In the genomic region with DNA sequence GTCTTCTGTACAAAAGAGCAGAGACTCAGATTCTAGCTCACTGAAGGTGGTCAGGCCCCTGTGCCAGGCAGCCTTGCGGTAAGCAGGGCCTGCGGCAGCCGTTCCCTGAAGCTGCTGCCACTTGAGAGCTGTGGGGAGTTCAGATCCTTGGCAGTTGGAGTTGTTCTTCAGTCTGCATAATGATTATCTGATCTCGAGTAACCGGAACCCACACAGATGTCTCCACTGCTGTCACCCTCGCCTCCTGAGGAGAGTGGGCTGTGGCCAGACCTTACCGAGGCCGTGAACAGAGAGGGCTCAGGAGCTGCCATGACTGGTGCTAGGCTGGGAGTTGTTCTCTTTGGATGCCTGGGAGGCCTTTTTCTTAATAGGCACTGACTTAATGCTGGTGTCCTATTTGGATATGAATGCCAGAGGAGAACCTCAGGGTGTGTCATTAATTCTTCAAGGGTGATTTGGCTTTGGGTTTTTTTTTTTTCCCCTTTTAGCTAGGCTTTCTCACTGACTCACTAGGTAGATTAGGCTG, we compare ENCODE assay signal across 10 mouse cellular contexts. TPM values are rescaled to one million over a fixed set of nuclear protein-coding genes. Genes with fewer than 3 reads are reported as not detected.
DNase-seq lines count a peak whose midpoint lies in the region; ATAC-seq and TF ChIP-seq lines count a peak whose summit lies in the region.
"Had no signal": no experiment of that assay in that cellular context is flagged by ENCODE, and none has a peak within 500 bp of the region (broad histone marks: within the 10 kb centered on the region; RNA-seq: fewer than 3 reads in every experiment).

No protein-coding gene starts in this region.

- H3K4me2 ChIP-seq in heart, embryonic 16.5 days (ENCODE audit: low read depth, low read length), result peak overlapping the region; percentile 23

- H3K9ac ChIP-seq in heart, embryonic 16.5 days (ENCODE audit: low read length), result peak overlapping the region; percentile 31
- no peak overlapping the region for H3K9ac ChIP-seq in ES-Bruce4 (ENCODE audit: low read depth, poor library complexity, severe bottlenecking)

- H3K9me3 ChIP-seq in heart, embryonic 16.5 days (replicated peaks; ENCODE audit: control insufficient read depth, low read length), result no peaks in the 10 kb centered on the region
- H3K9me3 ChIP-seq in ES-Bruce4 (replicated peaks; ENCODE audit: control insufficient read depth, insufficient read depth, low read length, poor library complexity, severe bottlenecking), result no peaks in the 10 kb centered on the region

- TF ChIP-seq CTCF in ES-Bruce4 (IDR thresholded peaks at IDR 0.05; ENCODE audit: low read depth, low read length), result no peak

- no peak for ATAC-seq in heart, embryonic 16.5 days (replicated peaks; ENCODE audit: extremely low read depth, insufficient read depth, low FRiP score)
- peak; percentile 72 for ATAC-seq in common myeloid progenitor, adult 5-6 weeks (replicated peaks; ENCODE audit: low read depth, poor library complexity, severe bottlenecking)
- peak; percentile 49; the same call in 1 of the 2 replicates for ATAC-seq in megakaryocyte, adult 5-6 weeks (ENCODE audit: poor library complexity, severe bottlenecking)

- no peak for TF ChIP-seq EP300 in ES-Bruce4 (IDR thresholded peaks at IDR 0.05; ENCODE audit: insufficient read depth, low read depth, low read length)

- DNase-seq in heart, postnatal 4 days, result no peak
- DNase-seq in right cerebral cortex, adult 2 months (ENCODE audit: low spot score in 2 of 2), result no peak
- DNase-seq in natural killer cell, adult 2 months (ENCODE audit: low spot score in 2 of 2), result no peak
- no peak for DNase-seq in frontal cortex, adult 2 months (ENCODE audit: extremely low spot score in 1 of 2, low spot score in 1 of 2)
- DNase-seq: thymus, postnatal 25 days had no signal

- peaks cover 65% of the 10 kb centered on the region for H3K4me1 ChIP-seq in heart, embryonic 16.5 days (ENCODE audit: control insufficient read depth, insufficient read depth, low read length)
- peaks cover 10% of the 10 kb centered on the region for H3K4me1 ChIP-seq in ES-Bruce4 (ENCODE audit: control insufficient read depth, insufficient read depth, low read length)

- H3K4me3 ChIP-seq in heart, embryonic 16.5 days (ENCODE audit: low read length), result no peak overlapping the region
- H3K4me3 ChIP-seq in ES-Bruce4 (ENCODE audit: low read depth, low read length), result no peak overlapping the region

- peaks cover 32% of the 10 kb centered on the region for H3K36me3 ChIP-seq in heart, embryonic 16.5 days (ENCODE audit: control insufficient read depth, insufficient read depth)
- peaks cover 88% of the 10 kb centered on the region for H3K36me3 ChIP-seq in ES-Bruce4 (ENCODE audit: control insufficient read depth, insufficient read depth, low read length, poor library complexity, severe bottlenecking)

- H3K27me3 ChIP-seq in heart, embryonic 16.5 days (ENCODE audit: control insufficient read depth, insufficient read depth, low read length), result no peaks in the 10 kb centered on the region
- H3K27me3 ChIP-seq in ES-Bruce4 (ENCODE audit: control insufficient read depth, insufficient read depth, low read length, poor library complexity, severe bottlenecking), result no peaks in the 10 kb centered on the region

- peak overlapping the region; percentile 33 for H3K27ac ChIP-seq in heart, embryonic 16.5 days (ENCODE audit: low read length)
- H3K27ac ChIP-seq in ES-Bruce4 (ENCODE audit: insufficient read depth, low read length), result 0 out of 2 replicates have a peak overlapping the region, but pooled peaks have one; percentile 9

- 38% methylated on average over 8 of the region's 8 CpGs for WGBS in heart, embryonic 16.5 days

- no peak for TF ChIP-seq POLR2A in ES-Bruce4 (IDR thresholded peaks at IDR 0.05; ENCODE audit: insufficient read depth, low read length)

RNA-seq across cellular contexts. Expression of gene Ppp1cc, which starts 8.6 kb away (rescaled TPM):
- polyA plus RNA-seq in heart, embryonic 16.5 days (2015; fragmentation: Nextera tagmentation; extraction: Ambion mirVana), result 237 and 248 TPM in 2 replicates
- total RNA-seq in heart, postnatal 4 days (2021), result 100 to 1,000 TPM; 216 to 217 TPM
- 437 and 458 TPM in 2 replicates for polyA plus RNA-seq in ES-Bruce4 (2011; ENCODE audit: insufficient read depth, insufficient read length, low read depth, missing spikeins)
- 207 and 220 TPM in 2 replicates for total RNA-seq in common myeloid progenitor, adult 5-6 weeks (2017)
- 354 and 364 TPM in 2 replicates for total RNA-seq in megakaryocyte, adult 5-6 weeks (2015)
- 189 and 193 TPM in 2 replicates for total RNA-seq in megakaryocyte, adult 5-6 weeks (2017)
- polyA plus RNA-seq in frontal cortex, adult 2 months (2012; rRNA removed), result 365 and 386 TPM in 2 replicates

RNA-seq across cellular contexts. Expression of gene Ccdc63, which starts 26.1 kb away (rescaled TPM):
- 0.12 and 0.56 TPM in 2 replicates for polyA plus RNA-seq in heart, embryonic 16.5 days (2015; fragmentation: Nextera tagmentation; extraction: Ambion mirVana)
- under 1 TPM in 1 of 2 experiments, not detected in 1; 0.36 TPM for total RNA-seq in heart, postnatal 4 days (2021)
- polyA plus RNA-seq in ES-Bruce4 (2011; ENCODE audit: insufficient read depth, insufficient read length, low read depth, missing spikeins), result 2.4 and 3.0 TPM in 2 replicates
- 0.14 and 1.4 TPM in 2 replicates for total RNA-seq in common myeloid progenitor, adult 5-6 weeks (2017)
- total RNA-seq in megakaryocyte, adult 5-6 weeks (2015), result 1.1 and 1.8 TPM in 2 replicates
- total RNA-seq in megakaryocyte, adult 5-6 weeks (2017), result 1.3 and 3.5 TPM in 2 replicates
- 0.42 and 1.2 TPM in 2 replicates for polyA plus RNA-seq in frontal cortex, adult 2 months (2012; rRNA removed)
- polyA plus RNA-seq: large intestine, adult 2 months had no signal

RNA-seq across cellular contexts. Expression of gene Hvcn1, which starts 39.9 kb away (rescaled TPM):
- 3.8 and 5.7 TPM in 2 replicates for polyA plus RNA-seq in heart, embryonic 16.5 days (2015; fragmentation: Nextera tagmentation; extraction: Ambion mirVana)
- 1 to 10 TPM; 1.9 to 2.0 TPM for total RNA-seq in heart, postnatal 4 days (2021)
- polyA plus RNA-seq in ES-Bruce4 (2011; ENCODE audit: insufficient read depth, insufficient read length, low read depth, missing spikeins), result 10.6 and 11.8 TPM in 2 replicates
- total RNA-seq in common myeloid progenitor, adult 5-6 weeks (2017), result 9.2 and 9.3 TPM in 2 replicates
- 44.4 and 45.1 TPM in 2 replicates for total RNA-seq in megakaryocyte, adult 5-6 weeks (2015)
- 51.2 and 59.3 TPM in 2 replicates for total RNA-seq in megakaryocyte, adult 5-6 weeks (2017)
- 3.4 and 5.9 TPM in 2 replicates for polyA plus RNA-seq in frontal cortex, adult 2 months (2012; rRNA removed)
